Mouse (Mus musculus): Measurements from ENCODE around the gene Xbp1.

The Xbp1 gene

DNA sequence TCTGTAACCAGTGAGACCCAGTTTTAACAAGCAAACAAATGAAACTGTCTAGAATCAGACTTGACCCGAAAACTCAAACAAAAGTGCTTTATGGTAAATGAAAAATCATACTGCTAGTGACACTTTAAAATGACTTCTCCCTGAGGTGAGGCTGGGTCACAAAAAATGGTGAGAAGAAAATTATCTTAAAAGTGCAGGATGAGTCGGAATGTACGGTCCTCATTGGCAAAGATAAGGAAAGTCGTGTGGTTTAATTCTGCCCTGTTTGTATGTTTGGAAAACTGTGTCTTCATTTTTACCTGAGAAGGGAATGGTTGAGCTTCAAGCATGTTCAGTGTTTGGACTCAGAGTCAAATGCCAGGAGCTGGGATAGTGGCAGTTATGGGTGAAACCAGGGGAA, 51.4 kb downstream of the Xbp1 start:
- DNase-seq (ENCODE audit: low spot score in 2 of 2) = no peak

- no peak for DNase-seq (ENCODE audit: low spot score in 2 of 2)
These were observed 53.4 kb downstream of the Xbp1 start for GRCm38 (mm10) chr11:5573821-5574220.

DNA sequence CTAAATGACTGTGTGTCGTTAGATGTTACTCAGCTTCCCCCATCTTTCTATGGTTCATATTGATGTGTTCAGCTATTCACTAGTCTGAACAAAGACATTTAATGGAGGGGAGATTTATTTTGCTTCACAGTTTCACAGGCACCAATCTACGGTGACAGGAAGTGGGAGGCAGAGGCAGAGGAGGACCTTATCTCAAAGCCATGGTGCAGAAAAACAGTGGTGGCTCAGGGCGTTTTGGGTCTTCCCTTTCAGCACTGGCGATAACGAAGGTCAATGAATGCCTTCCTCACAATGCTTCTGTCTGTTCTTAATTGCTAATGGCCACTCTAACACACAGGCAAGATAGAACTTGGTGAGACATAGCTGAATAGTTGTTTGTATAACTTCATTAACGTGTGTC, 54.6 kb downstream of the Xbp1 start:
- no peak for DNase-seq (ENCODE audit: low spot score in 2 of 2)

All from heart, adult 9 months (tissue).